Mouse (Mus musculus) MEL-GATA-1-ER (cell line): ENCODE results near the gene Zfp280d.

Experiments
- DNase-seq: peaks from one replicate; pipeline ENCODE4 v3.0.0-alpha.2; 2012; ENCODE audit warnings: low read depth; ENCODE audit errors: extremely low read depth

The Zfp280d gene

DNA sequence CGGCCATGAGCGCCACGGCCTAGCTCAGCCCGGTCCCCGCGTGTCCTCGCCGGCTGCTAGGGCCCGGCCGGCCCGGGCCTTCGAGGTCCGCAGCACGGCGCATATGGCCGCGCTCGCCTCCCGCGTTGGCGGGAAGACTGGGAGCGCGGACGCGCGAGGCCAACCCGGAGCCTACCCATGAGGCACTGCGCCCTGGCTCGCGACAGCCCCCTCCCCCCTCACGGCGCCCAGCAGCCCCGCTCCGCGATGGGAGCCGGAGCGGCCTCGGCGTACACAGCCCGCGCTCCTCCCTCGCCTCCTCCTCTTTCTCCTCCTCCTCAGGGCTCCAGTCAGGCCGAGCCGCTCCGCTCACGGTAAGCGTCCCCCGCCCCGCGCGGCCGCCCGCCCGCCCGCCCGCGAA lies at the start of gene Zfp280d:
TSS of gene Zfp280d (plus strand) at position 184 of the 400 bp plus-strand sequence.
- peak; percentile 58 for DNase-seq

DNA sequence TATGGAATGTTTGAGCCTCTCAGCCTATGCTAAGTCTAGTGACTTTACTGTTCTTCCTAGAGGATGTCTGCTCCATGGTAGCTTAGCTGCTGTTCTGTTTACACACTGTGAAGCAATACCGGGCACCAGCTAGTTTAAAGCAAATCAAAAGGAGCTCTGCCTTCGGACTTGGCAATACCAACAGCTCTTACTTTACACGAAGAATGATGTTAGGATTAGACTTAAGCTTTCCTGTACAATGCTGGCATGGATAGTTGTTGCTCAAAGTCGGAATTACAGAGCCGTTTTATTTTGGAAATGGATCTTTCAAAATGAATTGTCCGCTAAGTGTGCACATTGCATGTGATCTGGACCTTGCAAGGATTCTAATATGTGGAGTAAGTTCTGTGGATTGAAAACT lies 48.1 kb upstream of the Zfp280d start:
- no peak for DNase-seq

DNA sequence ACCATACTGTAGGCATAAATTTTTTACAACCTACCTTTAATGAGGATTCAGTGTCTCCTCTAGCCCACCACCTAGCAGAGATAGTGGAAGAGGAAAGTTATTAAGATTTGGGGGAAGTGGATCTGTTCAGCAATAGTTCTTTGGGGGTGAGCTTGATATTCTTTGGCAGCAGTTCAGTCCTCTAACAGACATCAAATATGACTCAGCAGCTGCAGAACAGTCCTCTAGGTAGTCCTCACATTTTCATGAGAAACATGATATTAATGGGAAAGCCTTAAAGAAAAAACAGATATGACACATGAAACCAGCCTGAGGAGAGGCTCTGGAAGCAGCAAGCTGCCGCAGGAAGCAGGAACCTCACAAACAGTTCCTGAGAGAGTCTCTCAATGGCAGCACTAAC lies 22.0 kb upstream of the Zfp280d start:
- no peak for DNase-seq

DNA sequence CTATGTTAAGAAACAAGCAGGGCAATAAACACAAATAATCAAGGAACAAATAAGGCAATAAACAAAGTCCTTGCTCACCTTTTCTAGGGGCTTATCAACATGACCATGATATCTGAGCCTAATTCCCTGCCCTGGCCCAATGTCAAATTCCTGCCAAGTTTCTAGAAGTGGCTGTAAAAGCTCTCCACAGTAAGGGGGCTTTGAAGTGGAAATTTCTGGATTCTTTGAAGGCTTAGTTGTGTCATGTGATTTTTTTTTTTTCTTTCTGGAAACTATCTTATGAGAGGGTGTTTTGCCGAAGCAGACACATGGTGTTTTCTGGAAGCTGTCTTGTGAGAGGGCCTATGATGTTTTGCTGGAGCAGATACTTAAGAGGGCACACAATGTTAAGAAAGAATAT lies 19.4 kb upstream of the Zfp280d start:
- DNase-seq, result no peak

DNA sequence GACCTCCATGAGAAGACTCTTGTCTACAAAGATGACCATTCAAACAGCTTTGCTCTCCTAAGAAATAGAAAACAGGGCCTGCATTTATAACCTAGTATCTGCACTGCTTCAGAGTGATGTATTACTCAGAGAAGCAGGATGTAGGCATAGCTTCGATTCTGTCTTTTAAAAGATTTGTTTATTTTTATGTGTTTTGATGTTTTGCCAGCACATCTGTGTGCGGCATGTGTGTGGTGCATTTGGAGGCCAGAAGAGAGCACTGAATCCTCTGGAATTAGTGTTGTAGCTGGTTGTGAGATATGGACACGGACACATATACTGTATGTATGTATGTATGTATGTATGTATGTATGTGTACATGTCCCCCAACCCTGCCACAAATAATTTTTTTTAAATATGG lies 18.0 kb upstream of the Zfp280d start:
- DNase-seq, result no peak

DNA sequence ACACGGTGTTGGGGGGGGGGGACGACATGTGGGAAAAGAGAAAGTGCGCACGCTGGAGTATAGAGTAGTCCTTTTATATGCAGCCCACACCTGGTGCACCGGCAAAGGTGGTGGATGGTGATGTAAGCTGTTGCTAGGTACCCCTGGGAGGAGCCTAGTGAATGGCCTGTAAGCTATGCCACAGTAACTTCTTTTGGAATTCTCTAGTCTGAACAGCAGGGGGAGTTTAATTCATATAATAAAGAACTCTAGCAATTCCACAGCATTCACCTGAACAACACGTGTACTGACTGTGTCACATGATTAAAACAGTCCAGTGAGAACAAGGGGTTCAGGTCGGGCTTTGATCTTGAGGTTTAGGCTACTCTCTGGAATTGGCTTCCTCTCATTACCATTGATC lies 14.3 kb upstream of the Zfp280d start:
- DNase-seq, result no peak

DNA sequence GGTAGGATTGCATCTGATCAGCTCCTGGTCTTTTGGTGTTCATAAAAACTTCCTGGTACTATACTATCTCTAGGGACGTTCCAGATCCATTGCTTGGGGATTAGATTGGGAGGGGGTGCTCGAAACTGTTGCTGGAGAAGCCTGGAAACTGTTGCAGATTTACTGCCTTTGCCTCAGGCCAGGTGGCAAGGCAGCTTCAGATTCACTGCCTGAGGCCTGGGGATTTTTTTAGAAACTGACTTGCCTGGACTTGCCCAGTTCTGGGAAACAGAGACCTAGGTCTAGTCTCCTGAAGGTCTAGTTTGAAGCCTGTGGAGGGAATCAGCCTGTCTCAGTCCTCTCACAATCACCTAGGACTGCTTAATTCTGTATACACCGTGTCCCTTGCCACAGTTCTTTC lies 9.8 kb upstream of the Zfp280d start:
- DNase-seq, result no peak

DNA sequence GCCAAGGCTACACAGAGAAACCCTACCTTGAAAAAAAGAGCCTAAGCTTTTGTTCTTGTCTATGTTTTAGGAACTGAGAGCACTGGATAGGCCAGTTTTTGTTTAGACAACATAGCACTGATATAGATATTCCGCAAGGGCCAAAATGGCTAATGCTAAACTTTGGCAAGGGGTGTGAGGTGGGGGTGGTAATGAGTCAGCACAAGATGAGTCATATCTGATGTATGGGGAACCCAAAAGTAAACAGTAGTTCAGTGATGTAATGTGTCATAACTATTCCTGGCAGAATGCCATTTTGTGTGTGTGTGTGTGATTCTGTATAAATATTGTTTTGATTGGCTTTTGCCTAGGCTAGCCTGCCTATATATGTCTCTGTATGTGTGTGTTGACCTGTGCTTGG lies 4.5 kb upstream of the Zfp280d start:
- DNase-seq, result no peak

DNA sequence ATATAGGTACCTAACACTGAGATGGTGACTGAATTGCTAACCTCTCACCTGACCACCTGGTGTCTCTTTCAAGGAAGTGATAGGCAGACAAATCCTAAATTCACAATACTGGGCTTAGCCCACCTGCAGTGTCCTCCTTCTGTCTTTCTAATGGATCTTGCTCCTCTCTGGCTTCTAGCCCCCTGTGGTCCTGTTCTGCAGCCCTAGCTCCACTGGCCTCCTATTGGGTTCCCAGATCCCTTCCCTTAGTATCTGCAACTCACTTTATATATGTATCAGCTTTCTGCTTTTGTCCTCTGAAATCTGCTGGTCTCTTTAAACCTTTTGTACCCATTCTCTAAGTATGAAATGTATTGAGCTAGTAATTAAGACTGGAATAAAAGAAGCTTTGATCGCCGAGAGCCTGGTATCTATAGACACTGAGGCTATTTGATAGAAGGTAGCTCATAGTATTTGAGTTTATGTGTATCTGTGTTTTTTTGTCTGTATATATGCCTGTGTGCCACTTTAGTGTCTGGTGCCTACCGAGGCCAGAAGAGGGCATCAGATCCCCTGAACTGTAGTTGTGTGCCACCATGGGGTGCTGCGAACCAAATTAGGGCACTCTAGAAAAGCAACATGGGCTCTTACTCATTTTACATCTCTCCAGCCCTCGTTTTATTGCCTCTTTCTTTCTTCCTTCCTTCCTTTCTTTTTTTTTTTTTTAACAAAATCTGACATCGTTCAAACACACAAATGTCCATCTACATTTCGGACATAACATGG lies 832 bp upstream of the Zfp280d start:
- DNase-seq, result no peak

DNA sequence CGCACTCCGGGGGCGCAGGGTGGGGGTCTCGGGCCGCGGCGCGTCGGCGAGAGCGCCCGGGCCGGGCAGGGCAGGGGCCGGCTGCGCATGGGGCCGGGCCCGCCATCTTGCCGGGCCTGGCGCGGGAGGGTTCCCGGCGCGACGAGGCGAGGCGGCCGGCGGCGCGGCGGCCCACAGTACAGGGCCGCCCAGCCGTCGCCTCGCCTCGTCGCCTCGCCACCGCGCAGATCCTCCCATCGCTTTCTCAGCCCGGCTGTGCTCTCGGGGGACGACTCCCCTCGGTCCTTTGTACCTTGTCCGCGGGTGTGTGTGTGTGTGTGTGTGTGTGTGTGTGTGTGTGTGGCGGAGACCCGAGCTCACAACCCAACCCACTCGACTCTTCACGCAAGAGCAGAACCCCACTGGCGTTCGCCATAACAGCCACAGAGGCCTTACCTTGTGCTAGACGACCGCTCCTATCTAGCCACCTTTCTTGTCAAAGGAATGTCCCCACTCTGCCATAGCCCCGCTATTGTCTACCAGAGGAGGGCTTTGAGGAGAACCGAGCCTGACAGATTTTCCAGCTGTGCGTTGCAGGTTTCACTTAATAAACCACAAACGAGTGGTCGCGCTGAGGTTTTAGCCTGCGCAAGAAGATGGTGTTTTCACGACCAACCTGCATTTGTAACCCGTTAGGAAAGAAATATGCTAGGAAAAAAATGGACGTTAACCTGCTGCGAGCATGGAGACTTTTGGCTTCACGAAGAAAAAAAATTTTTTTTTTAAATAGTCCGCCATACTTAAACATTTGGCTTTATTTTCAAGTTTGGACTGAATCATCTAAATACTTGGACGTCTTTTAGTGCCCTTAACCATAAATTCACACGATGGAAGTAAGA lies 680 bp downstream of the Zfp280d start:
- peak; percentile 33 for DNase-seq

DNA sequence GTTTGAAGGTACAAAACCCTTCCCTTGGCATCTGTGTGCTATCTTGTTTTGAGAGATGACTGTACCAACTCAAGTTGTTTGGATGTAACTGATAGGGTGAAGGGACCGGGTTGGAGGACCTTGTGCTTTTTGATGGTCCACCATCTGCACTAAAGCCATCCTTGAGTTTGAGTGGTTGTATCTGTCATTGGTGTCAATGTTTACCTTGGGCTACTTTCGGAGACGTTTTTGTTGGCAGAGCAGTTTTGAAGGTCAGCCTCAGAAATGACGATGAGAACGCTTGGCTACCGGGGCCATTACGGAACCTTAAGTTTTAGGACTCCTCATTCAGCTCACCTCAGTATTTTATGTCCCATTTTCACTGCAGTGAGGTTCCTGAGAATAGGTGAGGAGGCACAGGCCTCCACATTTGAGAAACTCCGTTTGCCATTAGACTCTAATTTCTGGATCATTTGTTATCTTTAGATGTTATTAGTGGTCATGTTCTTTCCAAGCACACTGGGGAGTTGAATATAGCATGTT lies 1.4 kb downstream of the Zfp280d start:
- peak; percentile 42 for DNase-seq

DNA sequence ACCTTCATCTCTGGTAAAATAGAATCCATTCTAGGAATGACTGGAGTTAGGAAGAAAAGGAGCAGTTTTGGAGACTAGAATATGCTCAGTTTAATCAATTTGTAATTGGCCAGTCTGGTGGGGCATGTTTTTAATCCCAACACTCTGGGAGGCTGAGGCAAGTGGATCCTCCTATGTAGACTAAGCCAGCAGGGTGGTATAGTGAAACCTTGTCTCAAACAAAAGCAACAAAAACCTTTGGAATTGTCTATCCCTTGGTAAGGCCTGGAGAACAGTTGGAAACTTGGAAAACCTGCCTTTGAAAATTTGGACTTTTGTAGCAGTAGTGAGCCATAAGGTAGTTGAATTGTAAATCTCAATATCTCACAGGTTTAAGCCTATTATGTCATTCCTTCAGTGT lies 2.3 kb downstream of the Zfp280d start:
- no peak for DNase-seq

DNA sequence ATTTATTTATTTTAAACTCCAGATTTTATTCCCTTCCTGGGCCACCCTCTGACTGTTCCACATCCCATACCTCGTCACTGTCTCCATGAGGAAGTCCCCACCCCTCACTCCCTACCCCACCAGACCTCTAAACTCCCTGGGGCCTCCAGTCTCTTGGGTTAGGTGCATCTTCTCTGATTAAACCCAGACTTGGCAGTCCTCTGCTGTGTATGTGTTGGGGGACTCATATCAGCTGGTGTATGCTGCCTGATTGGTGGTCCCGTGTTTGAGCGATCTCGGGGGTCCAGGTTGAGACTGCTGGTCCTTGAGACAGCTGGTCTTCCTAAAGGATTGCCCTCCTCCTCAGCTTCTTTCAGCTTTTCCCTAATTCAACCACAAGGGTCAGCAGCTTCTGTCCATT lies 5.3 kb downstream of the Zfp280d start:
- DNase-seq, result no peak

DNA sequence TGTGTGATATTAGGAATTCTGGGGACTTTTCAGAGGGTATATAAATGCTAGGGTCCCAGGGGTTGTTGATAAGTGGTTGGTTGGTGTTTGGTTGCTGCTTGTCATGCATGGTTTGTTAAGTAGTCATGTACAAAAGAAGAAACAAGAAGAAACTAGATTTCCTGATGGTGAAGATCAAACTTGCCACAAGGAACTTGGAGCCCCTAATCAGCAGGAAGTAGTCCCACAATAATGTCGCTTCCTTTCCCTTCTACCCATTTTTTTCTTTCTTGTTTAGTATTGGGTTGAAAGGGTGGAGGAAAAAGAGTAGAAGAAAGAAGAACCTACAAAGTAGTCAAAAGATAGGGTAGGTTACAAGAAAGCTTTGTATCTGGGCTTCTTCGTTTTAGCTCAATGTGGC lies 13.0 kb downstream of the Zfp280d start:
- peak; percentile 39 for DNase-seq

DNA sequence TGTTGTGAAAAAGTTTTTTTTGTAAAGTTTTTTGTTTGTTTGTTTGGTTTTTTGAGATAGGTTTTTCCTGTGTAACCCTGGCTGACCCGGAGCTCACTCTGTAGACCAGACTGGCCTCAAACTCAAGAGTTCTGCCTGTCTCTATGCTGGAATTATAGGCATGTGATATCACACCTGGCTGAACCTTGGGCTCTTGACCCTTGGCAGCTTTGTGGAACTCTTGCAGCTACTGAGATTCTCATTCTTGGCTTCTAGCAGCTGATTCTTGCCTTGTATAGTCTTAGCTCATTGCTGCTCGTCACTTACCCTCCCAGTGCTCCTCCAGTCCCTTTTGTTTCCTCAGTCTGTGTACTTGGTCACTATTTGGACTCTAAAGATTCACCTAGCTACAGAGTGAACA lies 13.6 kb downstream of the Zfp280d start:
- no peak for DNase-seq

DNA sequence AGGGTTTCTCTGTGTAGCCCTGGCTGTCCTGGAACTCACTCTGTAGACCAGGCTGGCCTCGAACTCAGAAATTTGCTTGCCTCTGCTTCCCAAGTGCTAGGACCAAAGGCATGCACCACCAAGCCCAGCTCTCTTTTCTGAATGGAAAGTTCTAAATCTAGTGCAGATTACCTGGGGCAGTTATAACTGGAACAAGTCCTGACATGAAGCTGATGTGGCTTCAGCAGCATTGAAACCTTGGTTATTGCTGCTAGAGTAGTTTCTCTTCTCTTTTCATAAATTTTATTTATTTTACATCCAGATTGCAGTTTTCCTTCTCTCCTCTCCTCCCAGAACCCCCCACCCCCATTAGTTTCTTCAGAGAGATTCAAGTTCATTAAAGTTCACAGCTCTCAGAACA lies 14.4 kb downstream of the Zfp280d start:
- no peak for DNase-seq

DNA sequence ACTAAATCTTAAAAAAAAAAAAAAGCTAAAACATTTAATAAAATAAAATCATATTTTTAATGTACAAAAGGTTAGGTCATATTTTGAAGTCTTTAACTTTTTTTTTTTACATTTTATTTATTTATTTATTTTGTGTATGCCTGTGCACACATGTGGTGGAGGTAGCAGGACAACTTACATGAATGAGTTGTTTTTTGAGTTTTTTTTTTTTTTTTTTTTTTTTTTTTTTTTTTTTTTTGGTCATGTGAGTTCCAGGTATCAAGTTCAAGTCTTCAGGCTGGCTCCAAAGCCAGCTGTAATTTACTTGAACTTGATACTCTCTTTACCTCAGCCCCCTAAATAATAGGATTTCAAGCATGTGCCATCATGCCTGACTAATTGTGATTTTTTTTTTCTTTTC lies 19.4 kb downstream of the Zfp280d start:
- no peak for DNase-seq

DNA sequence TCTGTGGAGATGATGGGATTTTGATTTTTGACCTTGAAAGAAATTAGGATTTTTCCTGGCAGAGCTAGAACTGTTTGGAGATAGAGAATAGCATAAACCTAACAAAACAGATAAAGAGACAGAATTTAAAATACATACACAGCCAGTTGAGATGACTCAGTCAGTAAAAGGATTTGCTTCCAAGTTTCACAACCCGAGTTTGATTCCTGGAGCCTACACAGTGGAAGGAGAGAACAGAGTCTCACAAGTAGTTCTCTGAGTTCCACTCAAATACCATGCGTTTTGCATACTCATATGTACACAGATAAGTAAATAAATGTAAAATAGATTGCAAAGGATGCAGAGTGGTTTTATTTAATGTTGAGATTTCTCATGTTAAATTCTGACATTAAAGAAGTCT lies 35.1 kb downstream of the Zfp280d start:
- no peak for DNase-seq

DNA sequence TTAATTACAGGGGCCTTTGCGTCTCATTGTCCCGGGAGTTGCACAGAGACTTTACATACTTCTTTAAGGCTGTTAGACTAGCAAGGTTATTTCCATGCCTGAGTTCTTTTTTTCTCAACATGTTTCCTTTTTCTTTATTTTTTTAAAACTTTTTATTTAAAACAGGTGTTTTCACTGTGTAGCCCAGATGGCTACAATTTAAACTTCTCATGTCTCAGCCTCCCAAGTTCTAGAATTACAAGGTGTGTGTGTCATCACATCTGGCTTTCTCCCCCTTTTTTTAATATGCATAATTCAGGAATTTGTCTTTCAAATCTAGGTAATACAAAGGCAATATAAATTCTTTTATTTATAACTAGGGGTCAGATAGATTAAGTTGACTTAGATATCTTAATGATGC lies 58.6 kb downstream of the Zfp280d start:
- DNase-seq, result no peak

DNA sequence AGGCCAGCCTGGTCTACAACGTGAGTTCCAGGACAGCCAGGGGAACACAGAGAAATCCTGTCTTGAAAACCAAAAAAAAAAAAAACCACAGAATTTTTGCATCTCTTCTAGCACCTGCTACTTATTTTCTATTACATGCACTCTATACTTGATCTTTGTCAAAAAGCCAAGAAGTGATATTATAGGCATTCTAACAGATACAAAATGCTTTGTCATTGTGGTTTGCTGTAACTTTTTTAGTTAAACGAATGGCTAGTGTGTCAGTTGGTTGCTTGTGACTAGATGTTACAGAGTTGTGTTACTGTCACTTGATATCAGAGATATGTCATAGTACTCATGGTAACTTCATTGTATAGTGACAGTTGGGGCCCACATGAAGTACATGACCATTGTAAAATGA lies 61.4 kb downstream of the Zfp280d start:
- DNase-seq, result peak; percentile 65

DNA sequence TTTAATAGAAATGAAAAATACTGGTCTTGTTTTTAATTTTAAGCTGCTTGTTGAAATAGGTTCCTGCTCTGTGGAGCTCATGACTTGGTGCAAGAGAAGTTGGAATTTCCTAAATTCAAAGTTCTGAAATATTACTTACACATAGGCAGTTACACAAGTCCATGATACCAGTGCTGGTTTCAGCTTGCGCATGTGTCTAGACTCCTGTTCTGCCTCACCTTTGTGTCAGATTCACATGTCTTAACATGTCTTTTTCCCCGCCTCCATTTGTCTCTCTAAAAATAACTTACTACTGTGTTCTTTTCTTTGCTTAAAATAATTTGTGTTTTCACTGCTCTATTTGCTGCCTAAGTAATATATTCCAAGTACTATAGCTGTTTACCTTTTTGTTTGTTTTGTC lies 64.5 kb downstream of the Zfp280d start:
- DNase-seq, result no peak

DNA sequence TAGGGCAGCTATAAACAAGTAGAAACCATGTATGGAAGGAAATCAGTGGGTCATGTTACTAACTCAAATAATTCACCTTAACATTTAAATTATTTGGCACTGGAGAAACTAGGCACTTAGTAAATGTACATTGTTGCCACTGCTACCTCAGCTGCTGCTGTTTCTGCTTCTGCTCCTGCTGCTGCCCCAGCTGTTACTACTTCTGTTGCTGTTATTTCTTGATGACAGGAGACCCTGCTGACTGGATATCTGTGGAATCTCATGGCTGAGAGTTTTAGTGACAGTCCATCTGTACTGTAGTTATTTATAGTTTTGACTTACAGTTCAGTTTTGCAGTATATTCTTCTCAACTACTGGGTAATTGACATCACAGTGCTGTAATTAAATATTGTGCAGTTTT lies 69.2 kb downstream of the Zfp280d start:
- no peak for DNase-seq

DNA sequence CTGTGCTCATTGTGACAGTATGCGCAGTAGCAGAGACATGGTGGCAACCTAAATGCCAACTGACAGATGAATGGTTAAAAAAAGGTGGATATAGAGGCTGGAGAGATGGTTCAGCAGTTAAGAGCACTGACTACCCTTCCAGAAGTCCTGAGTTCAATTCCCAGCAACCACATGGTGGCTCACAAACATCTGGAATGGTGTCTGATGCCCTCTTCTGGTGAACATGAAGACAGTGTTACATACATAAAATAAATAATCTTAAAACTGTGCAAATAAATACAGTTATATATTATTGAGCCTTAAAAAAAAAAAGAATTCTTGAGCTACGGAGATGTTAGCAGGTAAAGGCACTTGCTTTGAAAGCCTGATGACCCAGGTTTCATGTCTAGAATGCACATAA lies 97.7 kb downstream of the Zfp280d start:
- no peak for DNase-seq
